In genomic region chr1:28453469-28453868, GRCm38 (mm10) we compare ENCODE assay signal across 30 mouse cellular contexts.
DNase-seq lines count a peak whose midpoint lies in the region; ATAC-seq and TF ChIP-seq lines count a peak whose summit lies in the region.
"Had no signal": no experiment of that assay in that cellular context is flagged by ENCODE, and none has a peak within 500 bp of the region (broad histone marks: within the 10 kb centered on the region; RNA-seq: fewer than 3 reads in every experiment).

No protein-coding gene starts in this region.

- H3K27ac ChIP-seq in lung, embryonic 14.5 days (ENCODE audit: low read depth), result no peak overlapping the region
- no peak overlapping the region for H3K27ac ChIP-seq in thymus, adult 2 months (ENCODE audit: control insufficient read depth, insufficient read depth, low read length)
- H3K27ac ChIP-seq: embryonic facial prominence, embryonic 13.5 days; heart, embryonic 10.5 days; heart, embryonic 15.5 days; hindbrain, embryonic 12.5 days; liver, embryonic 15.5 days; lung, embryonic 15.5 days; neural tube, embryonic 13.5 days; stomach, embryonic 15.5 days had no signal

- H3K4me2 ChIP-seq in lung, embryonic 14.5 days, result no peak overlapping the region
- H3K4me2 ChIP-seq: embryonic facial prominence, embryonic 13.5 days; heart, embryonic 15.5 days; hindbrain, embryonic 12.5 days; liver, embryonic 15.5 days; lung, embryonic 15.5 days; midbrain, embryonic 11.5 days; neural tube, embryonic 13.5 days; stomach, embryonic 15.5 days had no signal

- no peak for TF ChIP-seq POLR2A in thymus, adult 2 months (IDR thresholded peaks at IDR 0.05; ENCODE audit: control insufficient read depth, extremely low read depth, insufficient read depth, low read length, poor library complexity)

- no peak overlapping the region for H3K9ac ChIP-seq in lung, embryonic 14.5 days
- H3K9ac ChIP-seq: embryonic facial prominence, embryonic 13.5 days; heart, embryonic 15.5 days; hindbrain, embryonic 12.5 days; liver, embryonic 15.5 days; lung, embryonic 15.5 days; neural tube, embryonic 13.5 days; stomach, embryonic 15.5 days had no signal

- H3K36me3 ChIP-seq in lung, embryonic 14.5 days (ENCODE audit: insufficient read depth), result no peaks in the 10 kb centered on the region
- H3K36me3 ChIP-seq in thymus, adult 2 months (ENCODE audit: control insufficient read depth, insufficient read depth, low read length), result no peaks in the 10 kb centered on the region
- H3K36me3 ChIP-seq: embryonic facial prominence, embryonic 13.5 days; heart, embryonic 10.5 days; heart, embryonic 15.5 days; hindbrain, embryonic 12.5 days; liver, embryonic 15.5 days; lung, embryonic 15.5 days; neural tube, embryonic 13.5 days; stomach, embryonic 15.5 days had no signal

- no peaks in the 10 kb centered on the region for H3K4me1 ChIP-seq in lung, embryonic 14.5 days (ENCODE audit: insufficient read depth)
- no peaks in the 10 kb centered on the region for H3K4me1 ChIP-seq in thymus, adult 2 months (replicated peaks; ENCODE audit: control insufficient read depth, insufficient read depth, low read length)
- H3K4me1 ChIP-seq: embryonic facial prominence, embryonic 13.5 days; heart, embryonic 10.5 days; heart, embryonic 15.5 days; hindbrain, embryonic 12.5 days; liver, embryonic 15.5 days; lung, embryonic 15.5 days; neural tube, embryonic 13.5 days; stomach, embryonic 15.5 days had no signal

- H3K4me3 ChIP-seq in lung, embryonic 14.5 days (ENCODE audit: low read depth, low read length), result no peak overlapping the region
- no peak overlapping the region for H3K4me3 ChIP-seq in thymus, adult 2 months (ENCODE audit: control insufficient read depth, insufficient read depth, low read length)
- H3K4me3 ChIP-seq: embryonic facial prominence, embryonic 13.5 days; erythroblast, embryonic 14.5 days; heart, embryonic 10.5 days; heart, embryonic 15.5 days; hindbrain, embryonic 12.5 days; liver, embryonic 15.5 days; lung, embryonic 15.5 days; neural tube, embryonic 13.5 days; stomach, embryonic 15.5 days had no signal

- no peaks in the 10 kb centered on the region for H3K27me3 ChIP-seq in lung, embryonic 14.5 days (ENCODE audit: insufficient read depth, low read length)
- H3K27me3 ChIP-seq in thymus, adult 2 months (ENCODE audit: control insufficient read depth, insufficient read depth, low read length), result no peaks in the 10 kb centered on the region
- H3K27me3 ChIP-seq: embryonic facial prominence, embryonic 13.5 days; heart, embryonic 15.5 days; hindbrain, embryonic 12.5 days; liver, embryonic 15.5 days; lung, embryonic 15.5 days; neural tube, embryonic 13.5 days; stomach, embryonic 15.5 days had no signal

- no peaks in the 10 kb centered on the region for H3K9me3 ChIP-seq in lung, embryonic 14.5 days (ENCODE audit: low read depth, low read length)
- H3K9me3 ChIP-seq: embryonic facial prominence, embryonic 13.5 days; heart, embryonic 10.5 days; heart, embryonic 15.5 days; hindbrain, embryonic 12.5 days; liver, embryonic 15.5 days; lung, embryonic 15.5 days; neural tube, embryonic 13.5 days; stomach, embryonic 15.5 days had no signal

- 51% methylated on average over 4 of the region's 4 CpGs for WGBS in lung, embryonic 14.5 days
- 88% methylated on average over 4 of the region's 4 CpGs for WGBS in thymus, adult 2 months

- TF ChIP-seq CTCF in lung, embryonic 14.5 days (IDR thresholded peaks at IDR 0.05; ENCODE audit: low read depth), result no peak
- TF ChIP-seq CTCF in thymus, adult 2 months (IDR thresholded peaks at IDR 0.05; ENCODE audit: borderline replicate concordance, control insufficient read depth, extremely low read depth, insufficient read depth, low read length, poor library complexity), result no peak

- DNase-seq in frontal cortex, adult 2 months (ENCODE audit: extremely low spot score in 1 of 2, low spot score in 1 of 2), result peak; percentile 3 to 57
- no peak for DNase-seq in frontal cortex, postnatal 25 days (ENCODE audit: low spot score in 2 of 2)
- DNase-seq in lung, embryonic 14.5 days, result peak; percentile 47
- DNase-seq in lung, postnatal 4 days, result no peak
- DNase-seq in MN1 (ENCODE audit: low spot score), result peak; percentile 36
- peak; percentile 54 for DNase-seq in brain, adult 2 months (ENCODE audit: low read depth, low spot score)
- no peak for DNase-seq in thymus, adult 2 months
- DNase-seq: adrenal gland, adult 2 months; adrenal gland, postnatal 36 days; cerebellum, adult 9-10 months; embryo, embryonic 11 days; gastrocnemius, postnatal 25 days; heart, adult 11 months; kidney, adult 9 months; kidney, postnatal 10 days; thymus, postnatal 25 days had no signal

- no peak for ATAC-seq in lung, embryonic 14.5 days (ENCODE audit: insufficient read depth)
- ATAC-seq: activated CD4-positive, CD25-positive, alpha-beta regulatory T cell, adult 4 months; CD4-positive, CD25-positive, alpha-beta regulatory T cell, adult 4 months; forebrain, embryonic 16.5 days; intestine, postnatal 0 days had no signal

Comparison
In these comparisons a context has a peak if more than half of its experiments do, and no peak if none do; other contexts are left out.
1. DNase-seq: peak in frontal cortex, adult 2 months (2 of 2), lung, embryonic 14.5 days (single experiment), MN1 (single experiment) and brain, adult 2 months (single experiment); none in frontal cortex, postnatal 25 days (0 of 2), lung, postnatal 4 days (0 of 2) and thymus, adult 2 months (single experiment).